Mouse (Mus musculus) urinary bladder, postnatal 10 days (tissue): ENCODE results near the gene Adamts18.

ENCODE experiments used
- DNase-seq: peaks from one replicate; pipeline ENCODE4 v3.0.0; 2022; ENCODE audit warnings: low spot score

The Adamts18 gene

GRCm38 (mm10) chr8:113660128-113660527 lies 188.4 kb downstream of the Adamts18 start:
- no peak for DNase-seq

GRCm38 (mm10) chr8:113656681-113657298 lies 191.7 kb downstream of the Adamts18 start:
- DNase-seq, result no peak

DNA sequence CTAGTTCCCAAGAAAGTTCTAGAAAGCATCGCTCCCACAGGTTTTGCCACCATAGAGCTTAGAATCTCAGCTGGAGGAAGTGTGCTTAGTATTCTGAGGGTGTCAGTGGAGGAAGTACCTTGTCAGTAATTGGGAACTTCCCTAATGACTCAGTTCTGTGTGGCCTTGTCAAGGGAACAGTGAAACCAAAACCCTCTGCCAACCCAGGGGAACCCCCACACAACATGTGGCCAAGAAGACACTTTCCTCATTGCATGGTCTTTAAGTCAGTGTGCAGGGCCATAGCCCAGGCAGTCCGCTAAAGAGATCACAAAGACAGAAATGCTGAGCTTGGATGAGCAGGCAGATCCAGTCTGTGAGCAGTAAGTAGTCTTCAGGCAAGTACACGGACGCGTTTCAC lies 192.4 kb downstream of the Adamts18 start:
- no peak for DNase-seq

- DNase-seq, result no peak
Measured at GRCm38 (mm10) chr8:113653151-113653550, 195.4 kb downstream of the Adamts18 start.

- DNase-seq, result no peak
Measured at GRCm38 (mm10) chr8:113652450-113652849, 196.1 kb downstream of the Adamts18 start.
